Mouse (Mus musculus) adrenal gland, adult 18-20 months (tissue): ENCODE measurements around the gene Plxna4. TPM values are rescaled to one million over a fixed set of nuclear protein-coding genes. Genes with fewer than 3 reads are reported as not detected.

Experiments
- DNase-seq, 2 experiments: peaks; one replicate each; pipeline ENCODE4 v3.0.0; 2021 to 2022; ENCODE audit warnings: low spot score in 2 of 2
- total RNA-seq, 2 experiments: library from RNA; stranded (reverse); gene quantifications; 1 replicate in 1 of 2; 2 replicates in 1 of 2; pipeline ENCODE4 v1.2.3; 2021

Plxna4 gene
- total RNA-seq, 2 experiments from 2014 or later, result 4.5 to 6.7 TPM

- DNase-seq, result no peak
Observed at GRCm38 (mm10) chr6:32357497-32357896, 230.5 kb downstream of the Plxna4 start.

- DNase-seq, result no peak
Observed at GRCm38 (mm10) chr6:32355559-32355958, 232.4 kb downstream of the Plxna4 start.

GRCm38 (mm10) chr6:32348996-32349395, 239.0 kb downstream of the Plxna4 start:
- no peak for DNase-seq

- DNase-seq, result no peak
Observed at GRCm38 (mm10) chr6:32348126-32348525, 239.9 kb downstream of the Plxna4 start.

- DNase-seq, result no peak
Observed at GRCm38 (mm10) chr6:32346015-32346414, 242.0 kb downstream of the Plxna4 start.

- DNase-seq, result no peak
Observed at GRCm38 (mm10) chr6:32342727-32343126, 245.3 kb downstream of the Plxna4 start.

- DNase-seq, result no peak
Observed at GRCm38 (mm10) chr6:32342272-32342671, 245.7 kb downstream of the Plxna4 start.

GRCm38 (mm10) chr6:32338416-32338943, 249.5 kb downstream of the Plxna4 start:
- DNase-seq, result no peak

- DNase-seq, result no peak
Observed at GRCm38 (mm10) chr6:32331281-32331680, 256.7 kb downstream of the Plxna4 start.

- DNase-seq, result no peak
Observed at GRCm38 (mm10) chr6:32330034-32330795, 257.8 kb downstream of the Plxna4 start.

GRCm38 (mm10) chr6:32328028-32328427, 260.0 kb downstream of the Plxna4 start:
- peak; percentile 69 to 72 for DNase-seq

- no peak for DNase-seq
Observed at GRCm38 (mm10) chr6:32327173-32327572, 260.8 kb downstream of the Plxna4 start.

GRCm38 (mm10) chr6:32326406-32326805, 261.6 kb downstream of the Plxna4 start:
- DNase-seq, result no peak

GRCm38 (mm10) chr6:32325851-32326250, 262.1 kb downstream of the Plxna4 start:
- no peak for DNase-seq

- DNase-seq, result no peak
Observed at GRCm38 (mm10) chr6:32321187-32321586, 266.8 kb downstream of the Plxna4 start.

- DNase-seq, result peak; percentile 41 to 49
Observed at GRCm38 (mm10) chr6:32320254-32320653, 267.7 kb downstream of the Plxna4 start.

GRCm38 (mm10) chr6:32317470-32317869, 270.5 kb downstream of the Plxna4 start:
- DNase-seq, result no peak

- no peak for DNase-seq
Observed at GRCm38 (mm10) chr6:32315011-32315450, 273.0 kb downstream of the Plxna4 start.

- no peak for DNase-seq
Observed at GRCm38 (mm10) chr6:32309147-32309546, 278.8 kb downstream of the Plxna4 start.

GRCm38 (mm10) chr6:32300611-32301010, 287.4 kb downstream of the Plxna4 start:
- no peak for DNase-seq

GRCm38 (mm10) chr6:32281457-32281856, 306.5 kb downstream of the Plxna4 start:
- DNase-seq, result no peak

- DNase-seq, result no peak
Observed at GRCm38 (mm10) chr6:32280728-32281127, 307.3 kb downstream of the Plxna4 start.

- DNase-seq, result peak; percentile 3 to 38
Observed at GRCm38 (mm10) chr6:32271463-32271862, 316.5 kb downstream of the Plxna4 start.
